Mouse (Mus musculus) left cerebral cortex, postnatal 14 days (tissue): ENCODE data around the gene Rras2. TPM values are rescaled to one million over a fixed set of nuclear protein-coding genes. Genes with fewer than 3 reads are reported as not detected.
A peak's percentile ranks its signal among the peaks of the same experiment; 100 is the strongest.

Experiments
- DNase-seq, 2 experiments: peaks; one replicate each; pipeline ENCODE4 v3.0.0; 2021 to 2022; ENCODE audit warnings: low spot score in 2 of 2, mixed read lengths in 1 of 2
- intact Hi-C: fragments of 180-260 bp; cut with DNase I; formaldehyde crosslinking; loops from one replicate; pipeline ENCODE4 v1.15.1; 2025
- total RNA-seq, 2 experiments: library from RNA; stranded (reverse); gene quantifications; 2 replicates each; pipeline ENCODE4 v1.2.3; 2021

The Rras2 gene
- total RNA-seq, 2 experiments from 2014 or later, result 43.2 to 47.3 TPM

GRCm38 (mm10) chr7:114058166-114058565 is 59.4 kb downstream of the Rras2 start:
- DNase-seq, result no peak
- intact Hi-C loops, result no loop called here

GRCm38 (mm10) chr7:114053720-114054119 is 63.9 kb downstream of the Rras2 start:
- DNase-seq, result no peak
- intact Hi-C loops, result no loop called here

- intact Hi-C loops, result no loop called here
- DNase-seq, result no peak
These were observed 71.8 kb downstream of the Rras2 start for GRCm38 (mm10) chr7:114045814-114046213.

- intact Hi-C loops, result no loop called here
- no peak for DNase-seq
These were observed 73.5 kb downstream of the Rras2 start for GRCm38 (mm10) chr7:114043929-114044549.

- intact Hi-C loops, result no loop called here
- peak in 1 of 2 experiments; percentile 42 for DNase-seq
These were observed 74.3 kb downstream of the Rras2 start for GRCm38 (mm10) chr7:114042973-114043928.

GRCm38 (mm10) chr7:114041349-114041748 is 76.2 kb downstream of the Rras2 start:
- intact Hi-C loops, result no loop called here
- DNase-seq, result no peak

GRCm38 (mm10) chr7:114037237-114037636 is 80.3 kb downstream of the Rras2 start:
- DNase-seq, result peak; percentile 65 to 73
- intact Hi-C loops, result no loop called here

GRCm38 (mm10) chr7:114029596-114029995 is 88.0 kb downstream of the Rras2 start:
- peak in 1 of 2 experiments; percentile 53 for DNase-seq
- intact Hi-C loops, result loop anchor here (10.0 kb wide), 1 partner anchor 125 kb away; no protein-coding TSS in a partner anchor

- no peak for DNase-seq
- intact Hi-C loops, result loop anchor here (10.0 kb wide), 1 partner anchor 124 kb away; no protein-coding TSS in a partner anchor
These were observed 88.8 kb downstream of the Rras2 start for GRCm38 (mm10) chr7:114028828-114029227.

GRCm38 (mm10) chr7:114027406-114027805 is 90.2 kb downstream of the Rras2 start:
- intact Hi-C loops, result loop anchor here (10.0 kb wide), 1 partner anchor 123 kb away; no protein-coding TSS in a partner anchor

GRCm38 (mm10) chr7:114026923-114027322 is 90.7 kb downstream of the Rras2 start:
- no peak for DNase-seq
- intact Hi-C loops, result loop anchor here (10.0 kb wide), 1 partner anchor 122 kb away; no protein-coding TSS in a partner anchor

More at GRCm38 (mm10) chr7:114027406-114027805, 90.2 kb downstream of the Rras2 start:
- no peak for DNase-seq

GRCm38 (mm10) chr7:114020704-114021093 is 96.9 kb downstream of the Rras2 start:
- peak; percentile 82 to 89 for DNase-seq
- intact Hi-C loops, result loop anchor here (1.0 to 10.0 kb wide), 3 partner anchors 116 to 412 kb away; no protein-coding TSS in a partner anchor

GRCm38 (mm10) chr7:114020057-114020703 is 97.4 kb downstream of the Rras2 start:
- intact Hi-C loops, result loop anchor here (1.0 to 10.0 kb wide), 3 partner anchors 115 to 411 kb away; no protein-coding TSS in a partner anchor
- DNase-seq, result no peak

GRCm38 (mm10) chr7:114018861-114019260 is 98.7 kb downstream of the Rras2 start:
- DNase-seq, result no peak
- intact Hi-C loops, result loop anchor here (10.0 kb wide), 1 partner anchor 644 kb away; no protein-coding TSS in a partner anchor

- DNase-seq, result no peak
- intact Hi-C loops, result loop anchor here (2.0 to 10.0 kb wide), 2 partner anchors 157 to 641 kb away; no protein-coding TSS in a partner anchor
These were observed 101.3 kb downstream of the Rras2 start for GRCm38 (mm10) chr7:114016001-114016949.

GRCm38 (mm10) chr7:114011726-114012443 is 105.7 kb downstream of the Rras2 start:
- no peak for DNase-seq
- intact Hi-C loops, result loop anchor here (10.0 kb wide), 1 partner anchor 637 kb away; no protein-coding TSS in a partner anchor

- intact Hi-C loops, result no loop called here
- no peak for DNase-seq
These were observed 110.0 kb downstream of the Rras2 start for GRCm38 (mm10) chr7:114007565-114007964.

- no peak for DNase-seq
- intact Hi-C loops, result no loop called here
These were observed 111.1 kb downstream of the Rras2 start for GRCm38 (mm10) chr7:114006456-114006855.
